Mouse (Mus musculus): ENCODE results near the gene Eps8. TPM values are rescaled to one million over a fixed set of nuclear protein-coding genes. Genes with fewer than 3 reads are reported as not detected.

The Eps8 gene
- polyA plus RNA-seq, 1 experiment from 2014 or later: 10.0 TPM

DNA sequence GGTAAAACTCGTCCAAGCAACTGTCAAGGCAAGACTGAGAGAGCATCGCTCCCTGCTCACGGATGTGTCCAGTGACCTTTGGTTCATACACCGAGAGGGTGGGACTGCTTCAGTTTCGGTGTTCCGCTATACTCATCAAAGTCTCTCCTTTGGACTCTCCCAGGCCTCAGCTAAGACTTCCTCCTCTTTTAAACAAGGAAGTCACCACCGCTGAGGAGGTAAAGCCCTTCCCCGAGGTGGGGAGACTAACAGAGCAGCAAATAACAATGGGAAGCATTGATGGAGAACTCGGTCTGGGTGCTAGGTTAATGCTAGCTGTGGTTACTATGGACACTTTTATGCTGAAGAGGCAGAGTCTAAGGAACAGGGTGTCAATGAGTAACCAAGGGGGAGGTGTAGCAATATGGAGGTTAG is 84.0 kb downstream of the Eps8 start:
- 54% methylated on average over 9 of the region's 9 CpGs for WGBS
- Histone ChIP-seq H3K36me3 (replicated peaks; ENCODE audit: control insufficient read depth, insufficient read depth, low read depth, low read length) (no peaks in the 10 kb centered on the region), H3K9ac (replicated peaks; ENCODE audit: low read length) (no peak overlapping the region), H3K4me2 (ENCODE audit: low read depth, low read length) (no peak overlapping the region), H3K4me3 (ENCODE audit: low read depth, low read length) (no peak overlapping the region), H3K27ac (replicated peaks; ENCODE audit: low read depth, low read length) (no peak overlapping the region), H3K9me3 (replicated peaks; ENCODE audit: control insufficient read depth, low read length) (no peaks in the 10 kb centered on the region), H3K27me3 (ENCODE audit: control insufficient read depth, insufficient read depth, low read length) (no peaks in the 10 kb centered on the region), H3K4me1 (ENCODE audit: control insufficient read depth, insufficient read depth, low read length) (no peaks in the 10 kb centered on the region)
- ATAC-seq (replicated peaks; ENCODE audit: insufficient number of reproducible peaks, low FRiP score, low TSS enrichment, low read depth) (no peak), DNase-seq (ENCODE audit: low spot score) (no peak)

DNA sequence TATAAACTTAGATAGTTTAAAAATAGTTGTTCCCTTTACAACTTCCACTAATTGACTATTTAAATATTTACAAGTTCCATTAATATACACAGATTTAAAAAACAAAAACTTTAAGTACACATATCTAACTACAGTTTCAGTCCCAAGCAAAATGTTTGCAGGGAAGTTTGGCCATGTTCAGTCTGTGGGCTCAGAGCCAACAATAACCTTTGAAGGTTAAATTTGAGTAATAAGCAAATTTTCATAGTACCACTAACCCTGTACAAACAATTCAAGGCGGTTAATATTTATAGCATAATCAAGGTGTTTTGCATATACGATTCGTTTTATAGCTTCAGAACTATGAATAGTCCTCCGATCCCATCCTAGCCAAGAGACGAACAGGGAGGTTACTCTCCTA is 84.7 kb downstream of the Eps8 start:
- H3K27me3 ChIP-seq (ENCODE audit: control insufficient read depth, insufficient read depth, low read length): no peaks in the 10 kb centered on the region
- no peak overlapping the region for H3K9ac ChIP-seq (replicated peaks; ENCODE audit: low read length)
- DNase-seq (ENCODE audit: low spot score): no peak
- WGBS: 94% methylated on average over 5 of the region's 5 CpGs
- no peaks in the 10 kb centered on the region for H3K36me3 ChIP-seq (replicated peaks; ENCODE audit: control insufficient read depth, insufficient read depth, low read depth, low read length)
- H3K9me3 ChIP-seq (replicated peaks; ENCODE audit: control insufficient read depth, low read length): no peaks in the 10 kb centered on the region
- H3K27ac ChIP-seq (replicated peaks; ENCODE audit: low read depth, low read length): no peak overlapping the region
- no peak overlapping the region for H3K4me2 ChIP-seq (ENCODE audit: low read depth, low read length)
- no peaks in the 10 kb centered on the region for H3K4me1 ChIP-seq (ENCODE audit: control insufficient read depth, insufficient read depth, low read length)
- no peak overlapping the region for H3K4me3 ChIP-seq (ENCODE audit: low read depth, low read length)
- ATAC-seq (replicated peaks; ENCODE audit: insufficient number of reproducible peaks, low FRiP score, low TSS enrichment, low read depth): no peak

DNA sequence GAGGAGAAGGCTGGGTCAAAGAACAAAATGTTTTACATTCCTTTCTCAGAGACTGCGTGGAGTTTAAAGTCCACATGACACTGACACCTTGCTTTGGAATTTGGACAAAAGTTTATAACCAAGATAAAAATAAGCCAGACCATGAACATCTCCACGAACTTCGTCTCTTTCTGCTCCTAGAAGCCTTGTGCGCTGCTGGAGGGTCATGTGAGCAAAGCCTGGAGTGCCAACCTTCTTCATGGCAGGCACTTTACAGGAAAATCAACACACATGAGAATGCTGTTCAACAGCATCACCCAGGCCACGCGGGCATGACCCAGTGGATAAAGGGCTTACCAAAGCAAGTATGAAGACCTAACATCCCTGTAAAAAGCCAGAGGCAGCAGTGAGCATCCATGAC is 85.6 kb downstream of the Eps8 start:
- Histone ChIP-seq H3K4me1 (ENCODE audit: control insufficient read depth, insufficient read depth, low read length) (no peaks in the 10 kb centered on the region), H3K4me2 (ENCODE audit: low read depth, low read length) (no peak overlapping the region), H3K36me3 (replicated peaks; ENCODE audit: control insufficient read depth, insufficient read depth, low read depth, low read length) (no peaks in the 10 kb centered on the region), H3K9me3 (replicated peaks; ENCODE audit: control insufficient read depth, low read length) (no peaks in the 10 kb centered on the region), H3K27ac (replicated peaks; ENCODE audit: low read depth, low read length) (no peak overlapping the region), H3K4me3 (ENCODE audit: low read depth, low read length) (no peak overlapping the region), H3K27me3 (ENCODE audit: control insufficient read depth, insufficient read depth, low read length) (no peaks in the 10 kb centered on the region), H3K9ac (replicated peaks; ENCODE audit: low read length) (no peak overlapping the region)
- ATAC-seq (replicated peaks; ENCODE audit: insufficient number of reproducible peaks, low FRiP score, low TSS enrichment, low read depth) (no peak), DNase-seq (ENCODE audit: low spot score) (no peak)
- WGBS: 80% methylated on average over 6 of the region's 6 CpGs

DNA sequence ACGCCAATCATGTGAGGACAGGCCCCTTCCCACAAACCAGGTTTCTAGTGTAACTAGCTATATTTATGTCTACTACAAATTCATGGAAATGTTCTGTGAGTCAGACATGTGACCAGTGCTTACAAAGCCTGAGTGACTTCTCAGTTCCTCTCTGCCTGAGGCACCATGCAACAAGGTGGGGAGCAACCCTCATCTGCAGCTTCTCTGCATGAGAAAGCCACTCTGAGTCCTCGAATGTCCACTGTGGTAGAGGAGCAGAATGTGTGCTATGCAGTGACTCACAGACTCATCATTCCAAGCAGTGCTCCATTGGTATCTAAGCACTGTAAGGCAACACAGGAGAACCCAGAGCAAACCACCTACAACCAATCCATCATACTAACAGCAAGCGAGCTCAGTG is 88.8 kb downstream of the Eps8 start:
- ATAC-seq (replicated peaks; ENCODE audit: insufficient number of reproducible peaks, low FRiP score, low TSS enrichment, low read depth) (no peak), DNase-seq (ENCODE audit: low spot score) (no peak)
- Histone ChIP-seq H3K9ac (replicated peaks; ENCODE audit: low read length) (no peak overlapping the region), H3K4me1 (ENCODE audit: control insufficient read depth, insufficient read depth, low read length) (no peaks in the 10 kb centered on the region), H3K27ac (replicated peaks; ENCODE audit: low read depth, low read length) (no peak overlapping the region), H3K36me3 (replicated peaks; ENCODE audit: control insufficient read depth, insufficient read depth, low read depth, low read length) (no peaks in the 10 kb centered on the region), H3K9me3 (replicated peaks; ENCODE audit: control insufficient read depth, low read length) (no peaks in the 10 kb centered on the region), H3K4me3 (ENCODE audit: low read depth, low read length) (no peak overlapping the region), H3K27me3 (ENCODE audit: control insufficient read depth, insufficient read depth, low read length) (no peaks in the 10 kb centered on the region), H3K4me2 (ENCODE audit: low read depth, low read length) (no peak overlapping the region)
- WGBS: 93% methylated on average over 3 of the region's 3 CpGs

DNA sequence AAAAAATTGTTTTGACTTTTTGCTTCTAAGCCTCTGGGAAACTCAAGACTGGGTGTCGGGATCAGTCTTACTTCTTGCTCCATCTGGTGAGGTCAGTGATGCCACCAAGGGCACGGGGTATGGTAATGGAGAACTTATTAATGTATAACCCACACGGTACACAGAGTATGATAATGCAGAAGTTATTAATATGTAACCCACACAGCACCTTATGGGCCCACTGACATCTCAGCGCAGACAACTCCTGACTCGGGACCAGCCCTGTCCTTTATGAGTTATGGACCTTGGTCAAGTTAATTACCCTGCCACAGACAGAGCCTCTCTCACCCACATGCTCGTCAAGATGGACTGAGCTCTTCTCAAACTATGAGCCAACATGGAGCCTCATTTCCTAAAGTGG is 89.2 kb downstream of the Eps8 start:
- Histone ChIP-seq H3K9me3 (replicated peaks; ENCODE audit: control insufficient read depth, low read length) (no peaks in the 10 kb centered on the region), H3K4me3 (ENCODE audit: low read depth, low read length) (no peak overlapping the region), H3K36me3 (replicated peaks; ENCODE audit: control insufficient read depth, insufficient read depth, low read depth, low read length) (no peaks in the 10 kb centered on the region), H3K27me3 (ENCODE audit: control insufficient read depth, insufficient read depth, low read length) (no peaks in the 10 kb centered on the region), H3K4me1 (ENCODE audit: control insufficient read depth, insufficient read depth, low read length) (no peaks in the 10 kb centered on the region), H3K9ac (replicated peaks; ENCODE audit: low read length) (no peak overlapping the region), H3K27ac (replicated peaks; ENCODE audit: low read depth, low read length) (no peak overlapping the region), H3K4me2 (ENCODE audit: low read depth, low read length) (no peak overlapping the region)
- 87% methylated on average over 6 of the region's 6 CpGs for WGBS
- ATAC-seq (replicated peaks; ENCODE audit: insufficient number of reproducible peaks, low FRiP score, low TSS enrichment, low read depth): no peak
- no peak for DNase-seq (ENCODE audit: low spot score)

DNA sequence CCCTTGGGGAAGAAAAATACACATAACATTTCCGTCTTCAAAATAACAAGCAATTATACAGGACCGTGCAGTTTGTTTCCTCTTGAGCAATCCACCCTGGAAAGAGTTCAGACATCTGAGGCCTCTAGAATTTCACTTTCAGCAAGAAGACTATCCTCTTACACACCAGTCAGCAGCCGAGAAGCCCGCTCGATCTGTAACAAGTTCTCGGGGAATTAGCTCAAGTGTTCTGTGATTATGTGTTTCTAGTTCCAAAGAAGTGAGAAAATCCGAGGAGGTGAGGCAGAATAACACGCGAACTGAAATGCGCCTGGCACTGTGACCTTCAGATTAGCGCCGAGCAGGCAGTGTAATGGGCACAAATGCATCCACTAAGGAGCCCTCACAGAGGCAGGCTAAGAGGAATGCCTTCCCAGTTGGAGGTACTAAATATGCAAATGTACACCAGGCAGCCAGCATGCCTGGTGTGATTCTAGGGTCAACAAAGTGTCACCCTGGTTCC is 94.3 kb downstream of the Eps8 start:
- Histone ChIP-seq H3K9me3 (replicated peaks; ENCODE audit: control insufficient read depth, low read length) (no peaks in the 10 kb centered on the region), H3K4me3 (ENCODE audit: low read depth, low read length) (no peak overlapping the region), H3K27me3 (ENCODE audit: control insufficient read depth, insufficient read depth, low read length) (no peaks in the 10 kb centered on the region), H3K9ac (replicated peaks; ENCODE audit: low read length) (no peak overlapping the region), H3K4me2 (ENCODE audit: low read depth, low read length) (no peak overlapping the region), H3K4me1 (ENCODE audit: control insufficient read depth, insufficient read depth, low read length) (no peaks in the 10 kb centered on the region), H3K36me3 (replicated peaks; ENCODE audit: control insufficient read depth, insufficient read depth, low read depth, low read length) (no peaks in the 10 kb centered on the region), H3K27ac (replicated peaks; ENCODE audit: low read depth, low read length) (peak overlapping the region; percentile 38; the same call in 1 of the 2 replicates)
- no peak; the same call in 1 of the 2 replicates for ATAC-seq (replicated peaks; ENCODE audit: insufficient number of reproducible peaks, low FRiP score, low TSS enrichment, low read depth)
- WGBS: 25% methylated on average over 12 of the region's 12 CpGs
- peak; percentile 59 for DNase-seq (ENCODE audit: low spot score)

DNA sequence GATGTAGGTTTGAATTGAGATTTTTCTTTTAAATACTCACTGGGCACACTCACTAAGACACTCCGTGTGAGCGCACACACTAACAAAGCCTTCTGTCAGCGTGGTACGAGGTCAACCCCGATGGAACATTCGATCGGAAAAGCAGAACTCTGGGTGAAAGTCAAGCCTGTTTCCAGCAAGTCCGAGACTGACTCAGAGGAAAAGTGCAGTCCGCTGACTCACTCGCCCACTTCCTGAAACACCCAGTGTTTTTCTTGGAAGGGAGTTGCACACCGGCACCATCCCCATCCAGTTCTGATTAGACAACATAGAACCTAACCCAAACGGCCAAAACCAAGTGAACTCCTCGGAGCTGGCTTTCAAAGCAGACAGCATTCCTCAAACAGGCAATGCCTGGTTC is 95.8 kb downstream of the Eps8 start:
- Histone ChIP-seq H3K4me2 (ENCODE audit: low read depth, low read length) (no peak overlapping the region), H3K4me3 (ENCODE audit: low read depth, low read length) (no peak overlapping the region), H3K36me3 (replicated peaks; ENCODE audit: control insufficient read depth, insufficient read depth, low read depth, low read length) (no peaks in the 10 kb centered on the region), H3K4me1 (ENCODE audit: control insufficient read depth, insufficient read depth, low read length) (no peaks in the 10 kb centered on the region), H3K27me3 (ENCODE audit: control insufficient read depth, insufficient read depth, low read length) (no peaks in the 10 kb centered on the region), H3K9ac (replicated peaks; ENCODE audit: low read length) (no peak overlapping the region), H3K27ac (replicated peaks; ENCODE audit: low read depth, low read length) (no peak overlapping the region), H3K9me3 (replicated peaks; ENCODE audit: control insufficient read depth, low read length) (no peaks in the 10 kb centered on the region)
- DNase-seq (ENCODE audit: low spot score) (no peak), ATAC-seq (replicated peaks; ENCODE audit: insufficient number of reproducible peaks, low FRiP score, low TSS enrichment, low read depth) (no peak)
- 79% methylated on average over 13 of the region's 13 CpGs for WGBS

DNA sequence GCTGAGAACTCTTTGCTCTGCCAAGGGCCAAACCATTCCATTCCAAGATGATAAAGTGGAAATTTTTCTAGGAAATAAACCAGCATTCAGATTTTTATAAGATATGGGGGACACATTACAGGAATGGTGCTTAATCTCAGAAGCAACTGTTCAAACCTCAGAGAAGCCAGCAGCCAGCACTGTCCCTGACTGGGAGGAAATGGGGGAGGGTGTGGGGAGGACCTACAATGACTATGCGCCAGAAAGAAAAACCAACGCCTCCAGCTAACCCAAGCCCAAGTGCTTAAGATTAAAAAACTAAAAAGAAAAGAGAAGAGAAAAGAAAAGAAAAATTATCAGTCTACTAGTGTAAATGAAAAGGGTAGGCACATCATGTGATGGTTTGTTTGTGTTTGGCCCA is 97.0 kb downstream of the Eps8 start:
- 85% methylated on average over 2 of the region's 2 CpGs for WGBS
- Histone ChIP-seq H3K27me3 (ENCODE audit: control insufficient read depth, insufficient read depth, low read length) (no peaks in the 10 kb centered on the region), H3K27ac (replicated peaks; ENCODE audit: low read depth, low read length) (no peak overlapping the region), H3K4me2 (ENCODE audit: low read depth, low read length) (no peak overlapping the region), H3K4me1 (ENCODE audit: control insufficient read depth, insufficient read depth, low read length) (no peaks in the 10 kb centered on the region), H3K9me3 (replicated peaks; ENCODE audit: control insufficient read depth, low read length) (no peaks in the 10 kb centered on the region), H3K4me3 (ENCODE audit: low read depth, low read length) (no peak overlapping the region), H3K9ac (replicated peaks; ENCODE audit: low read length) (no peak overlapping the region), H3K36me3 (replicated peaks; ENCODE audit: control insufficient read depth, insufficient read depth, low read depth, low read length) (no peaks in the 10 kb centered on the region)
- DNase-seq (ENCODE audit: low spot score) (no peak), ATAC-seq (replicated peaks; ENCODE audit: insufficient number of reproducible peaks, low FRiP score, low TSS enrichment, low read depth) (no peak)

Data from embryonic facial prominence, embryonic 11.5 days (tissue).